Mouse (Mus musculus): ENCODE data around the gene Zfp119b.

DNA sequence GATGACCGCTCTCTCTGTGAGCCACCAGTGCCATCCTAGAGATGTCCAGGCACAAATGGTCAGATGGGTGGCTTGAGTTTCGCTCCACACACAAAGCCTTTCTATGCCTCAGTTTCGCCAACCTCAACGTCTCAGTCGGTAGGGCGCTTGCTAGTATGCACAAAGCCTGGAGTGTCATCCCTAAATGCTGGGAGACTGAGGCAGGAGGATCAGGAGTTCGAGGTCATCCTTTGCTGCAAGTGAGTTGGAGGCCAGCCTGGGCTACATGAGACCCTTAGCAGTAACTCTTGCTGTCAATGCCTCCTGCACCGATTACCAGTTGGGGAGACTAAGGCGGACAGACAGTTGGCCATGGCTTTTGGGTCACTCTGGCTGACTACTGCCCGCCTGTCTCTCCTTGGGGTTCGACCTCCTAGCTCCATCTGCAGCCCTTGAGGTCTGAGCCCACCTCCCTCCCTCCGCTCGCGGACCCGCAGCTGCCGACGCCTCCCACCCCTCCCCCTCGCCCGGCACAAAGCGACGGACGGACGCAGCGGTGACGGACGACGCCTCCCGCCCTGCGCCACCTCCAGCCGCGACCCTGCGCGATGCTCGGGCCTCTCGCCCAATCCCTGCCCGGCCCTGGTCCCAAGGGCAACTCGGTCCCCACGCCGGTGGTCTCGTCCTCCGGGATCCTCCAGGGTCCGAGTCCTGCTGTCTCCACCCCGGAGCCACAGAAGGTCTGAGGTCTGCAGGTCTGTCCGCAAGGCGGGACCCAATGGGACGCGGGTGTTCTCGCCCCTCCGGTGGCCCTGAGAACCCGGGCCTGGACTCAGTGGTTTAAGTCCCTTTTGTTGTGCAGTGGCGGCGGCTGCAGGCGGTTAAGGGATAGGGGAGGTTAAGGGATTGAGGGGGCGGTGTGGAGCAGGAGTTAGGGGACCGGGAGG lies 20.9 kb upstream of the Zfp119b start, which contains the start of gene Shd:
- TF ChIP-seq KAT2A (IDR thresholded peaks at IDR 0.05; ENCODE audit: insufficient replicate concordance, low read length) (no peak), NRF1 (IDR thresholded peaks at IDR 0.05; ENCODE audit: low read depth, low read length) (no peak), POLR2A (IDR thresholded peaks at IDR 0.05; ENCODE audit: low read depth, low read length) (no peak), CHD2 (IDR thresholded peaks at IDR 0.05; ENCODE audit: low read length) (no peak)
